Mouse (Mus musculus) hindbrain, embryonic 12.5 days (tissue): ENCODE measurements around the gene Traip. TPM values are rescaled to one million over a fixed set of nuclear protein-coding genes. Genes with fewer than 3 reads are reported as not detected.

Experiments used
- ATAC-seq: fragments of 200-750 bp; cut with Nextera tagmentation; 2 replicates; pipeline ENCODE4 v1.8.0; 2017; ENCODE audit warnings: moderate TSS enrichment; ENCODE audit not compliant: low FRiP score
- H3K27ac ChIP-seq: fragments of 300-500 bp; sonication (generic); 2 replicates; pipeline ENCODE4 v1.5.1; 2016; ENCODE audit warnings: mild to moderate bottlenecking
- H3K27me3 ChIP-seq: fragments of 300-500 bp; sonication (generic); 2 replicates; pipeline ENCODE4 v1.6.1; 2016; ENCODE audit warnings: mild to moderate bottlenecking
- H3K36me3 ChIP-seq: fragments of 300-500 bp; sonication (generic); 2 replicates; pipeline ENCODE4 v1.6.1; 2016; ENCODE audit warnings: mild to moderate bottlenecking
- H3K4me1 ChIP-seq: fragments of 300-500 bp; sonication (generic); 2 replicates; pipeline ENCODE4 v1.6.1; 2016
- H3K4me2 ChIP-seq: fragments of 300-500 bp; sonication (generic); replicated peaks from 2 replicates; pipeline ENCODE4 v1.6.1; 2016; ENCODE audit warnings: mild to moderate bottlenecking
- H3K4me3 ChIP-seq: fragments of 300-500 bp; sonication (generic); 2 replicates; pipeline ENCODE4 v1.5.1; 2016; ENCODE audit warnings: mild to moderate bottlenecking
- H3K9ac ChIP-seq: fragments of 300-500 bp; sonication (generic); 2 replicates; pipeline ENCODE4 v1.6.1; 2016; ENCODE audit warnings: mild to moderate bottlenecking, moderate library complexity
- H3K9me3 ChIP-seq: fragments of 300-500 bp; sonication (generic); replicated peaks from 2 replicates; pipeline ENCODE4 v1.6.1; 2016; ENCODE audit warnings: mild to moderate bottlenecking
- WGBS: fragments of 180-500 bp; shearing (Covaris S2); methylation state at CpG from one replicate; pipeline ENCODE4 v1.1.7; 2016; 5-methylcytosine and 5-hydroxymethylcytosine counted together
- polyA plus RNA-seq: library from polyadenylated mRNA; unstranded; fragments of >200 nt; fragmentation: Nextera tagmentation; extraction: Ambion mirVana; gene quantifications from 2 replicates; pipeline ENCODE4 v1.2.1, GENCODE M21; 2016

Traip gene
- polyA plus RNA-seq, 1 experiment from 2014 or later = 17.4 TPM

- no peak overlapping the region for H3K27ac ChIP-seq
- peaks cover 27% of the 10 kb centered on the region; the same call in 1 of the 2 replicates for H3K36me3 ChIP-seq
- H3K4me1 ChIP-seq = peaks cover 12% of the 10 kb centered on the region
- H3K4me3 ChIP-seq = no peak overlapping the region
- ATAC-seq = no peak
- no peak overlapping the region for H3K4me2 ChIP-seq
- WGBS = 91% methylated on average over 9 of the region's 9 CpGs
- no peak overlapping the region for H3K9ac ChIP-seq
- no peaks in the 10 kb centered on the region for H3K9me3 ChIP-seq
- no peaks in the 10 kb centered on the region for H3K27me3 ChIP-seq
These were observed 13.0 kb downstream of the Traip start for GRCm38 (mm10) chr9:107962916-107963315.

GRCm38 (mm10) chr9:107963700-107964099 is 13.8 kb downstream of the Traip start:
- Histone ChIP-seq H3K9ac (no peak overlapping the region), H3K4me3 (no peak overlapping the region), H3K4me2 (no peak overlapping the region), H3K9me3 (no peaks in the 10 kb centered on the region), H3K27ac (no peak overlapping the region), H3K27me3 (no peaks in the 10 kb centered on the region), H3K36me3 (peaks cover 28% of the 10 kb centered on the region; the same call in 1 of the 2 replicates), H3K4me1 (peaks cover 12% of the 10 kb centered on the region)
- ATAC-seq = no peak
- 28% methylated on average over 5 of the region's 5 CpGs for WGBS

DNA sequence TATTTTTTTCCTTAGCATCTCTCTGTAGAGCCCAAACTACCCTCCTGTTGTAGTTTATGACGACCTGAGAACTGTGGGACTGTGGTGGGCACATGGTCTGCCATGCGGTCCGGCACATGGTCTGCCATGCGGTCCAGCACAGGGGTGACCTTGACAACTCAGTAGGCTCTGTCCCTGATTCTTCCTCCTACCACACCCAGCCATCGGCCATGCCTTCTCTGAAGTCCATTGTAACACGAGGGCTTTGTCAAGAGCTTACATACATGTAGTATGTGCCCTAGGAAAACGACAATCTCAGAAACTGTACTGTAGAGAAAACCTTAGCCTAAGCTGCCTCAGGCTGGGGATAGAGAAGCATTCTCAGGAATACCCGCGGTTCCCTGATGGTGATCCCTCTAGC is 14.7 kb downstream of the Traip start:
- peaks cover 33% of the 10 kb centered on the region for H3K36me3 ChIP-seq
- ATAC-seq = no peak
- H3K4me2 ChIP-seq = no peak overlapping the region
- WGBS = 91% methylated on average over 9 of the region's 9 CpGs
- H3K9me3 ChIP-seq = no peaks in the 10 kb centered on the region
- H3K9ac ChIP-seq = no peak overlapping the region
- peaks cover 12% of the 10 kb centered on the region for H3K4me1 ChIP-seq
- no peaks in the 10 kb centered on the region for H3K27me3 ChIP-seq
- no peak overlapping the region for H3K27ac ChIP-seq
- H3K4me3 ChIP-seq = no peak overlapping the region

GRCm38 (mm10) chr9:107966676-107967075 is 16.7 kb downstream of the Traip start:
- Histone ChIP-seq H3K4me2 (no peak overlapping the region), H3K36me3 (peaks cover 42% of the 10 kb centered on the region)

DNA sequence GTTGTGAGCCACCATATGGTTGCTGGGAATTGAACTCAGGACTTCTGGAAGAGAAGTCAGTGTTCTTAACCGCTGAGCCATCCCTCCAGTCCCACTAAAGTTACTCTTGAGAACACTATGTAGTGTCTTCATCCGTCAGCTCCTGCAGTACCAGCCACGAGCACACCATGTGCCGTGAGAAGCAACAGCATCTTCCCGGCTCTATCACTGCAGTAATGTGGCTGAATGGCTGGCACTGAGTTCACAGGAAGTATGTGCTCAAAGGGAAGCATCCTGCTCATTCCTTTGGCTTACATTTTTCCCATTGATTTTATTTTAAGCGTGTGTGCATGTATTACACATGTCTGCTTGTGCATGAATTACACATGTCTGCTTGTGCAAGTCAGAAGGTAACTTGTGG is 17.5 kb downstream of the Traip start:
- Histone ChIP-seq H3K9ac (no peak overlapping the region), H3K4me2 (no peak overlapping the region), H3K36me3 (peaks cover 35% of the 10 kb centered on the region), H3K4me1 (no peaks in the 10 kb centered on the region), H3K4me3 (no peak overlapping the region), H3K9me3 (no peaks in the 10 kb centered on the region), H3K27ac (no peak overlapping the region), H3K27me3 (no peaks in the 10 kb centered on the region)
- WGBS = 90% methylated on average over 6 of the region's 6 CpGs
- ATAC-seq = no peak

More at GRCm38 (mm10) chr9:107966676-107967075, 16.7 kb downstream of the Traip start:
- Histone ChIP-seq H3K9me3 (no peaks in the 10 kb centered on the region), H3K4me3 (no peak overlapping the region), H3K9ac (0 out of 2 replicates have a peak overlapping the region, but pooled peaks have one; percentile 13), H3K27ac (no peak overlapping the region), H3K4me1 (peaks cover 3% of the 10 kb centered on the region; the same call in 1 of the 2 replicates), H3K27me3 (no peaks in the 10 kb centered on the region)
- 94% methylated on average over 10 of the region's 10 CpGs for WGBS
- ATAC-seq = no peak

DNA sequence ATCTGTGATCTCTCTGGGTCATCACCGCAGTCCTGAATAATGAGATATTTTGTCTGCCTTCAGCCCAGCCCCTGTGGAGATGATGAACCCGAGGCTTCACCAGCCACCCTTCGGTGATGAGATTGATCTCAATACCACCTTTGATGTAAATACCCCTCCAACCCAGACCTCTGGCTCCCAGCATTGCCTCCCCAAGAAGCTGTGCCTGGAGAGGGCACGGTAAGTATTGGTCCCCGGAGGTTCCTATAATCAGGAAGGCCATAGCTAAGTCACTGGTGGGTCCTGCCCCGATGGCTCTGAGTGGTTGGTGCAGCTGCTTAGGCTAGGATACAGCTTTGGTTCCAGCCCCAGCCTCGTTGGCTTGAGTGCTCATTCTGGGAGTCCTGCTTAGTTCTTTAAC is 18.6 kb downstream of the Traip start:
- ATAC-seq = no peak
- no peak overlapping the region for H3K9ac ChIP-seq
- H3K27ac ChIP-seq = no peak overlapping the region
- no peaks in the 10 kb centered on the region for H3K4me1 ChIP-seq
- H3K36me3 ChIP-seq = peaks cover 26% of the 10 kb centered on the region
- no peaks in the 10 kb centered on the region for H3K9me3 ChIP-seq
- H3K4me2 ChIP-seq = no peak overlapping the region
- H3K4me3 ChIP-seq = no peak overlapping the region
- no peaks in the 10 kb centered on the region for H3K27me3 ChIP-seq
- 92% methylated on average over 7 of the region's 7 CpGs for WGBS

DNA sequence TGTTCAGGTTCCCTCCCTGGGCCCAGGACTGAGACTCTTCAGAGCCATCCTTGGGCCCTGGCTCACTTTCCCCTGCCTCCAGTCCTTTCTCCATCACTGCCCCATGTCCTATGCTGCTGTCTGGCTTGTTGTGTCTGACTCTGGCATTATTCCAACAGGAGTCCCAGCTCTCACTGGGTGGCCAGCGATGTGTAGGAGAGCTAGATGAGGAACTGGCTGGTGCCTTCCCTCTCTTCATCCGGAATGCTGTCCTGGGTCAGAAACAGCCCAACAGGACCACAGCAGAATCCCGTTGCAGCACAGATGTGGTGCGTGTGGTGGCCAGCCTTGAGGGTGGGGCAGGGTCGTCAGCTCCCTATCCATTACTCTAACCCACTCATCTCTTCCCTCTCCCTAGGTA is 20.4 kb downstream of the Traip start:
- no peak overlapping the region for H3K27ac ChIP-seq
- H3K4me1 ChIP-seq = no peaks in the 10 kb centered on the region
- no peak for ATAC-seq
- no peaks in the 10 kb centered on the region for H3K9me3 ChIP-seq
- H3K9ac ChIP-seq = no peak overlapping the region
- 89% methylated on average over 5 of the region's 5 CpGs for WGBS
- peaks cover 22% of the 10 kb centered on the region for H3K36me3 ChIP-seq
- H3K4me2 ChIP-seq = no peak overlapping the region
- H3K4me3 ChIP-seq = no peak overlapping the region
- no peaks in the 10 kb centered on the region for H3K27me3 ChIP-seq

GRCm38 (mm10) chr9:107971690-107972541 is 22.0 kb downstream of the Traip start:
- ATAC-seq = no peak
- 0 out of 2 replicates have a peak, but pooled peaks cover 4% of the 10 kb centered on the region for H3K4me1 ChIP-seq

GRCm38 (mm10) chr9:107974491-107975171 is 24.7 kb downstream of the Traip start:
- WGBS = 82% methylated on average over 10 of the region's 10 CpGs
- ATAC-seq = no peak

More at GRCm38 (mm10) chr9:107971690-107972541, 22.0 kb downstream of the Traip start:
- Histone ChIP-seq H3K9me3 (no peaks in the 10 kb centered on the region), H3K4me2 (no peak overlapping the region), H3K36me3 (peaks cover 22% of the 10 kb centered on the region), H3K27me3 (no peaks in the 10 kb centered on the region), H3K4me3 (no peak overlapping the region), H3K9ac (no peak overlapping the region), H3K27ac (no peak overlapping the region)
- WGBS = 85% methylated on average over 8 of the region's 8 CpGs

GRCm38 (mm10) chr9:107975399-107976386 is 25.8 kb downstream of the Traip start, which contains the start of gene Uba7:
Gene Uba7 (plus strand): TSS chr9:107975505.
- no peak for ATAC-seq

More at GRCm38 (mm10) chr9:107974491-107975171, 24.7 kb downstream of the Traip start:
- Histone ChIP-seq H3K4me2 (no peak overlapping the region), H3K27me3 (no peaks in the 10 kb centered on the region), H3K4me1 (0 out of 2 replicates have a peak, but pooled peaks cover 4% of the 10 kb centered on the region), H3K9me3 (no peaks in the 10 kb centered on the region), H3K27ac (no peak overlapping the region; the same call in 1 of the 2 replicates), H3K4me3 (no peak overlapping the region), H3K36me3 (peaks cover 15% of the 10 kb centered on the region), H3K9ac (no peak overlapping the region)

DNA sequence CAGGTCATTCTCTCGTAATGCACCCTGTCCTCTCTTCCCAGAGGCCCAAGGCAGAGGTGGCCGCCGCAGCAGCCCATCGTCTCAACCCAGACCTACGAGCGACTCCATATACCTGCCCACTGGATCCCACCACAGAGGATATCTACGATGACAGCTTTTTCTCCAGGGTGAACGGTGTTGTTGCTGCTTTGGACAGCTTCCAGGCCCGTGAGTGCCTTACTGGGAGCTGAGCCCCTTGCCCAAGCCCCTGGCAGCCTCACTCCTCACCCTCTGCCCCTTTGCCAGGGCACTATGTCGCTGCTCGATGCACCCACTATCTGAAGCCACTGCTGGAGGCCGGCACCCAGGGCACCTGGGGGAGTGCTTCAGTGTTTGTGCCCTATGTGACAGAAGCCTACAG is 28.9 kb downstream of the Traip start:
- Histone ChIP-seq H3K9me3 (no peaks in the 10 kb centered on the region), H3K9ac (no peak overlapping the region), H3K27me3 (peaks cover 8% of the 10 kb centered on the region), H3K4me1 (peaks cover 34% of the 10 kb centered on the region), H3K4me3 (no peak overlapping the region), H3K27ac (no peak overlapping the region), H3K4me2 (no peak overlapping the region), H3K36me3 (no peaks in the 10 kb centered on the region)
- WGBS = 93% methylated on average over 12 of the region's 12 CpGs
- ATAC-seq = no peak

More at GRCm38 (mm10) chr9:107975399-107976386, 25.8 kb downstream of the Traip start, which contains the start of gene Uba7:
- Histone ChIP-seq H3K36me3 (peaks cover 6% of the 10 kb centered on the region), H3K4me3 (no peak within 1 kb of the TSS), H3K4me2 (no peak within 1 kb of the TSS), H3K27me3 (no peaks in the 10 kb centered on the region), H3K4me1 (peaks cover 6% of the 10 kb centered on the region), H3K27ac (peak within 1 kb of the TSS; percentile 2; the same call in 1 of the 2 replicates), H3K9me3 (no peaks in the 10 kb centered on the region), H3K9ac (no peak within 1 kb of the TSS)
- WGBS = 74% methylated on average over 12 of the region's 12 CpGs
